Mouse (Mus musculus) kidney, adult 9 months (tissue): ENCODE data around the gene Gpam.
A peak's percentile ranks its signal among the peaks of the same experiment; 100 is the strongest.

Experiments used
- DNase-seq: peaks from one replicate; pipeline ENCODE4 v3.0.0; 2022

The Gpam gene

GRCm38 (mm10) chr19:55057483-55057882 lies 69.6 kb downstream of the Gpam start:
- no peak for DNase-seq

DNA sequence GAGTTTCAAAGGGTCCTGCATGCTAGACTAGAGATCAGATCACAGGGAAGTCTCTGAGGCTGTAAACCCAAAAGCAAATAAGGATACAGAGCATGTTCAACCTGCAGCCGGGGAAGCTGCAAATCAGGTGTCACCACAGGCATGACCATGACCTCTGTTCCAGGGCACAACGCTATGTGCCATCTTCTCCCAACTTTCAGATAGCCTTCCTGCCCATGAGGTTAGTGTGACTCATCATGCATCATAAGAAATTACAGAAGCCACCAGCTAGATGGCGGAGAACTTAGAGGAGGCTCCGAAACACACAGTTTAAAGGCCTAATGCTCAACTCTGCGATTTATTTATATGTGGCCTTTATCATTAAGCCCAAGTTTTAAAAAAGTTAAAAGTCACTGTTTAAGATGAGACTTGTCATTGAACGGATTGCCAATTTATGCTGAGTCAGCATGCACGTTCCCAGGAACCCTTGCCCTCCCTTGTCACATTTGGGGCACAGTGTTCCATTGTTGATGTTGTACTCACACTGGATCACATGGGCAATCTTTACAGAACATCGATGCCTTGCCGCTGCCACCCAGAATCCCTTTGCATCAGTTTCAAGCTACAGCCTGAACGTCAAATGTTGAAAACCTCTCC lies 71.3 kb downstream of the Gpam start:
- DNase-seq = no peak

GRCm38 (mm10) chr19:55053163-55053562 lies 73.9 kb downstream of the Gpam start:
- DNase-seq = no peak

DNA sequence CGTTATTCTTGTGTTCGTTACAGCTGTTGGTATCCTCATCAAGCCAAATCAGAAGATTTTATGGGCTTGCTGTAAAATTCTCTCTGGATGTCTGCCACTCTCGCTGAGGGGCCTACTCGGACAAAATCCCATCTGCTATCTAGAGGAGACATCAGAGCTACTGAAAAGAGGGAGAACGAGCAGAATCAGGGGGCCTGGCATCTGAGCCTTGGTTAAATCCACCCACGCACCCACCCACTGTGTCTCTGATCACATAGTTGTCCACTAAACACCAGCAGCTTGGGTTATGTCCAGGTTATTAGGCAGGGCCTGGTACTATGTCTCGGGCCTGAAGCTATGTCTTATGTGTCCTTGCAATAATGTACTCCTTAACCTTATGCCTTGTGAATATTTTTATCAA lies 89.6 kb downstream of the Gpam start:
- DNase-seq = no peak

DNA sequence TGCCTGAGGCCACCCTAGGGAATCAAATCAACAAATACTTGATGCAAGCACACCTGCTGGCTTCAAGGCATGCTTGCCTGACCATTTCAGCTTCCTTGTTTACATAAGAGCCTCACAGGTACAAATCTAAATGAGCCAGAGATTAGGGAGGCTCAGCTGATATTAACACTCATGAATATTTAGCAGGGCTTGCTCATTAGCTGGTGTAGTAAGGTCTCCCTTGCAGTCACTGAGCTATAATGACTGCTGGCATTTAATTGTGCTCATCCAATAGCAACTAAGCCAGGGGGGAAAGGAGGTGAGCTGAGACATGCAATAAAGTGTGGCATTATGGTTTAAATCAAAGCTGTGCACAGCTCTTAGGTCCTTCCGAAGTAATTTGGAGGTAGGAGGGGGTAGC lies 108.2 kb downstream of the Gpam start:
- peak; percentile 32 for DNase-seq
